Mouse (Mus musculus): ENCODE data around the gene Ranbp2. TPM values are rescaled to one million over a fixed set of nuclear protein-coding genes. Genes with fewer than 3 reads are reported as not detected.
"Not testable (repeated sequence)": the region's sequence is repeated elsewhere in the genome, so short reads cannot be mapped to it uniquely, and the experiment has no call there.

The Ranbp2 gene
- polyA plus RNA-seq, 1 experiment from 2014 or later, result 52.6 TPM

DNA sequence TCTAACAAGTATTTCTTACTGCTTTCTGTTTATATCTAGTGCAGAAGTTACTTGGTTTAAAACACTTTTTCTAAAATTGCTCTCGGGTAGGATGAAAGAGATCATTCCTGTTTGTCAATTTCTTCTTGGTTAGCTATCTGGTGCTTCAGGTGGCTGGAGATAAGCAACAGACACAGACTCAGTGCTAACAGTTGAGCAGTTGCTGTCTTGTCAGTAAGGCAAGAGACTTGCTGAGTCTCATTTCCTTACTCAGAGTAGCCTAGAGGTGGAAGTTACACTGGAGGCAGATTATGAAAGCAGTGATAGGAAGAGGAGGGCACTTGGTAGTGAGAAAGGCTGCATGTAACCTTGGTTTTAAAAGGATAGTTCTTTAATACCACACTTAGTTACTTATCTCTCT, 5.5 kb downstream of the Ranbp2 start:
- Histone ChIP-seq H3K27ac (no peak overlapping the region), H3K36me3 (ENCODE audit: inconsistent target) (peaks cover 40% of the 10 kb centered on the region), H3K79me2 (ENCODE audit: inconsistent target) (peaks cover 100% of the 10 kb centered on the region), H3K4me3 (ENCODE audit: inconsistent target) (no peak overlapping the region)
- 67% methylated on average over 1 of the region's 1 CpGs for WGBS (ENCODE audit: missing documents)

DNA sequence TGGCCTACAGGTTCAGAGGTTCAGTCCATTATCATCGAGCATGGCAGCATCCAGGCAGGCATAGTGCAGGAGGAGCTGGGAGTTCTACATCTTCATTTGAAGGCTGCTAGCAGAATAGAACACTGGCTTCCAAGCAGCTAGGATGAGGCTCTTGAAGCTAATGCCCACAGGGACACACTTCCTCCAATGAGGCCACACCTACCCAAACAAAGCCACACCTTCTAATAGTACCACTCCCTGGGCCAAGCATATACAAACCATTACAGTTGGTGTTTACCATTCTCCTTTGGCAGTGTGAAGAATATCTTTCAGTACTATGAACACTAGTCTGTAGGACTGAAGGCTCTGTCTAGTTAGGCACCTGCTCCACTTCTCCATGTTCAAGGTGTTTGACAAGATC, 13.2 kb downstream of the Ranbp2 start:
- H3K79me2 ChIP-seq (ENCODE audit: inconsistent target), result peaks cover 88% of the 10 kb centered on the region
- no peak overlapping the region for H3K4me3 ChIP-seq (ENCODE audit: inconsistent target)
- no peak overlapping the region for H3K27ac ChIP-seq
- WGBS (ENCODE audit: missing documents), result 90% methylated on average over 1 of the region's 1 CpGs
- H3K36me3 ChIP-seq (ENCODE audit: inconsistent target), result peaks cover 90% of the 10 kb centered on the region

DNA sequence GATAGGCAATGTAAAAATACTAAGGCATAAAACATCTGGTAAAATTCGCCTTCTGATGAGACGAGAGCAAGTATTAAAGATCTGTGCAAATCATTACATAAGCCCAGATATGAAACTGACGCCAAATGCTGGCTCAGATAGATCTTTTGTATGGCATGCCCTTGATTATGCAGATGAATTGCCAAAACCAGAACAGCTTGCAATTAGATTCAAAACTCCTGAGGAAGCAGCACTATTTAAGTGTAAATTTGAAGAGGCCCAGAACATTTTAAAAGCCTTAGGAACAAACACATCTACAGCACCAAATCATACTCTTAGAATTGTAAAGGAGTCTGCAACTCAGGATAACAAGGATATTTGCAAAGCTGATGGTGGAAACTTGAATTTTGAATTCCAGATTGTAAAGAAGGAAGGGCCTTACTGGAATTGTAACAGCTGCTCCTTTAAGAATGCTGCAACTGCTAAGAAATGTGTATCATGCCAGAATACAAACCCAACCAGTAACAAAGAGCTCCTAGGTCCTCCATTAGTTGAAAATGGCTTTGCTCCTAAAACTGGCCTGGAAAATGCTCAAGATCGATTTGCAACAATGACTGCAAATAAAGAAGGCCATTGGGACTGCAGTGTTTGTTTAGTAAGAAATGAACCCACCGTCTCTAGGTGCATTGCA, 30.5 kb downstream of the Ranbp2 start:
- Histone ChIP-seq H3K79me2 (ENCODE audit: inconsistent target) (peaks cover 32% of the 10 kb centered on the region; the same call in 1 of the 2 replicates), H3K36me3 (ENCODE audit: inconsistent target) (peaks cover 92% of the 10 kb centered on the region), H3K4me3 (ENCODE audit: inconsistent target) (no peak overlapping the region), H3K27ac (no peak overlapping the region)
- WGBS (ENCODE audit: missing documents), result 100% methylated on average over 5 of the region's 5 CpGs

DNA sequence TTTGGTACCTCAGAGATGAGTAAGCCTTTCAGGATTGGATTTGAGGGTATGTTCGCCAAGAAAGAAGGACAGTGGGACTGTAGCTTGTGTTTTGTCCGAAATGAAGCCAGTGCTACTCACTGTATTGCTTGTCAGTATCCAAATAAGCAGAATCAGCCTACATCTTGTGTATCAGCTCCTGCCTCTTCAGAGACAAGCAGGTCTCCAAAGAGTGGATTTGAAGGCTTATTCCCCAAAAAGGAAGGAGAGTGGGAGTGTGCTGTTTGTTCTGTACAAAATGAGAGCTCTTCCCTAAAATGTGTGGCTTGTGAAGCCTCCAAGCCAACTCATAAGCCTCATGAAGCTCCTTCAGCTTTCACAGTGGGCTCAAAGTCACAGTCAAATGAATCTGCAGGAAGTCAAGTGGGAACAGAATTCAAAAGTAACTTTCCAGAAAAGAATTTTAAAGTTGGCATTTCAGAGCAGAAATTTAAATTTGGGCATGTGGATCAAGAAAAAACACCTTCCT, 31.4 kb downstream of the Ranbp2 start:
- Histone ChIP-seq H3K36me3 (ENCODE audit: inconsistent target) (peaks cover 96% of the 10 kb centered on the region), H3K79me2 (ENCODE audit: inconsistent target) (peaks cover 23% of the 10 kb centered on the region; the same call in 1 of the 2 replicates), H3K27ac (no peak overlapping the region), H3K4me3 (ENCODE audit: inconsistent target) (no peak overlapping the region)
- WGBS (ENCODE audit: missing documents), result 94% methylated on average over 2 of the region's 2 CpGs

DNA sequence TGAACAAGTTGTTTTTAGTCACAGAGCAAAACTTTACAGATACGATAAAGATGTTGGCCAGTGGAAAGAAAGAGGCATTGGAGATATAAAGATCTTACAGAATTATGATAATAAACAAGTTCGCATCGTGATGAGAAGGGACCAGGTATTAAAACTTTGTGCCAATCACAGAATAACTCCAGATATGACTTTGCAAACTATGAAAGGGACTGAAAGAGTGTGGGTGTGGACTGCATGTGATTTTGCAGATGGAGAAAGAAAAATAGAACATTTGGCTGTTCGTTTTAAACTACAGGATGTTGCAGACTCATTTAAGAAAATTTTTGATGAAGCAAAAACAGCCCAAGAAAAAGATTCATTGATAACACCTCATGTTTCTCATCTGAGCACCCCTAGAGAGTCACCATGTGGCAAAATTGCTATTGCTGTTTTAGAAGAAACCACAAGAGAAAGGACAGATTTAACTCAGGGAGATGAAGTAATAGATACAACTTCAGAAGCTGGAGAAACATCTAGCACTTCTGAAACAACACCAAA, 33.3 kb downstream of the Ranbp2 start:
- H3K27ac ChIP-seq, result no peak overlapping the region
- H3K79me2 ChIP-seq (ENCODE audit: inconsistent target), result peaks cover 15% of the 10 kb centered on the region; the same call in 1 of the 2 replicates
- peaks cover 98% of the 10 kb centered on the region for H3K36me3 ChIP-seq (ENCODE audit: inconsistent target)
- 94% methylated on average over 4 of the region's 4 CpGs for WGBS (ENCODE audit: missing documents)
- H3K4me3 ChIP-seq (ENCODE audit: inconsistent target), result no peak overlapping the region

DNA sequence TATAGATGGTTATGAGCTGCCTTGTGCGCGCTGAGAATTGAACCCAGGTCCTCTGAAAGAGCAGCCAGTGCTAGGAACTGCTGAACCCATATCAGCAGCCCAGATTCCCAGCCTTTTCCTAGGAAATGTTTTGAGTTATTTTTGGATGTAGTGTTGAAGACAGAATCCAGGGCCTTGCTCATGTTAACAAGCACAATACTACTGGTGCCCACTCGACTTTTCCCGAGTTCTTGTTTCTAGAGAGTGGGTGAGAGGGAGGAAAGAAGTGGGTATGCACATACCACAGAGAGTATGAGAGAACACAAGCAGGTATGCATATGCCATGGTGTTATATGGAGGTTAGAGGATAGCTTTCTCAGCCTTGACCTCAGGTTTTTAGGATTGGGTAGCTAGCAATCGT, 44.3 kb downstream of the Ranbp2 start:
- Histone ChIP-seq H3K36me3 (ENCODE audit: inconsistent target) (peaks cover 78% of the 10 kb centered on the region), H3K79me2 (ENCODE audit: inconsistent target) (no peaks in the 10 kb centered on the region; the same call in 1 of the 2 replicates), H3K27ac (no peak overlapping the region), H3K4me3 (ENCODE audit: inconsistent target) (no peak overlapping the region)
- 95% methylated on average over 5 of the region's 5 CpGs for WGBS (ENCODE audit: missing documents)

DNA sequence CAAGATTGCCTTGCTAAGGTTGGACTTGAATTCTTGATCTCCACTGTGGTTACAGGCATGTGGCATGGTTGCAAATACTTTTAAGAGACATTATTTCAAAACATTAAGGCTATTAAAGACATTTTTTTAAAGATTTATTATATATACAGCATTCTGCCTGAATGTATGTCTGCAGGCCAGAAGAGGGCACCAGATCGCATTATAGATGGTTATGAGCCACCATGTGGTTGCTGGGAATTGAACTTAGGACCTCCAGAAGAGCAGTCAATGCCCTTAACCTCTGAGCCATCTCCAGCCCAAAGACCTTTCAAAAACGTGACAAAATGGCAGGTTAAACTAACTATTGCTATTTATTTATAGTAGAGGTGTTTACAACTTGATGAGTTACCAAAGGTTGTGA, 48.9 kb downstream of the Ranbp2 start:
- H3K27ac ChIP-seq, result no peak overlapping the region
- no peaks in the 10 kb centered on the region for H3K79me2 ChIP-seq (ENCODE audit: inconsistent target)
- no peak overlapping the region for H3K4me3 ChIP-seq (ENCODE audit: inconsistent target)
- WGBS (ENCODE audit: missing documents), result 95% methylated on average over 2 of the region's 2 CpGs
- peaks cover 45% of the 10 kb centered on the region for H3K36me3 ChIP-seq (ENCODE audit: inconsistent target)

DNA sequence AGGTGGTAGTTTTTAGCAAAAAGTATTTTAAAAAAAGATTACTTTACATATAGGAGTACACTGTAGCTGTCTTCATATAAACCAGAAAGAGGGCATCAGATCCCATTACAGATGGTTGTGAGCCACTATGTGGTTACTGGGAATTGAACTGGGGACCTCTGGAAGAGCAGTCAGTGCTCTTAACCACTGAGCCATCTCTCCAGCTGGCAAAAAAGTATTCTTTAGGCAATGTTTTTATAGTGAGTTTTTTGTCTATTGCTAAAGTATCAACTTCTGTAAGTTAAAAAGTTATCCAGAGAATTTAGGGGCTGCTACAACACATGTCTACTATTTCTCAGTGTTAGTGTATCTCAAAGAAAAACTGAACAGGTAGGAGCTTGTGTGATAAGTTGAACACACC, 50.0 kb downstream of the Ranbp2 start:
- Histone ChIP-seq H3K27ac (no peak overlapping the region), H3K4me3 (ENCODE audit: inconsistent target) (peak overlapping the region; percentile 62; the same call in 1 of the 2 replicates), H3K36me3 (ENCODE audit: inconsistent target) (peaks cover 34% of the 10 kb centered on the region)

DNA sequence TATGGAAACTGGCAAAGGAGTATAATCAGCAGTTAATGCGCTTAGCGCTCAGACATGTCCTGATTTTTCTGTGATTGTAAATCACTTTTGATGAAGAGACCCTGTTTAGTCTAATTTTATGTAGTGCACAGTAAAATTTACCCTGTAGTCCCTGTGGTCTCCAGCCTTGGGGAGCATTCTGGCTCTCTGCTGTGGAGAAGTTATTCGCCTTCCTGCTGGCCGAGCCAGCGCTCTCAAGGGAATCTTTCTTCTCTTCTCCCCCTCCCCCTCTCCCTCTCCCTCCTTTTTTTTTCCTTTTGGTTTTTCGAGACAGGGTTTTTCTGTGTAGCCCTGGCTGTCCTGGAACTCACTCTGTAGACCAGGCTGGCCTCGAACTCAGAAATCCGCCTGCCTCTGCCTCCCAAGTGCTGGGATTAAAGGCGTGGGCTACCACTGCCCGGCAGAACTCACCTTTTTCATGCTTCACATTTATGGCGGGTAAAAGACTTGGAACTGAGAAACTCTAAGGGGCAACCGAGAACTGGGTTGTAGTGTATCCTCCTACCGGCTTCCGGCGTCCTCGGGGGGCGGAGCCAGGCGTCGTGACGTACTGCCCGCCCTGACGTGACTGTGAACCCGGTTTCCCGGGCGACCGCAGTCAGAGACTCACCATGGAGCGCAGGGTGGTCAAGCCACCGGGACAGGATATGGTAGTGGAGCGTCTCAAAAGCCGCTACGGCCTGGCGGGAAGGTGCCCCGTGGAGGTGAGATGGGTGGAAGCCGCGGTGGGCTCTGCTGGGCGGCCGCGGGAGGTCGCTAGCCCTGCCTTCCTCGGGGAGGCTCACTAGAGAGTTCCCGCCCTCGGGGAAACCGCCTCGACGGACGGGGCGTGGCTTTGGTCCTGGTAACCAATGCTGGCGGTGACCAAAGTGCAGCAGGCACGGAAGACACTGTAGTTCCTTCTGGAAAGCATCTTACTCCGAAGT, 50.9 kb downstream of the Ranbp2 start, which contains the start of gene Ccdc138:
Gene Ccdc138 (plus strand): TSS at position 629 of the 965 bp plus-strand sequence.
- Histone ChIP-seq H3K4me3 (ENCODE audit: inconsistent target) (peak within 1 kb of the TSS; percentile 62), H3K79me2 (ENCODE audit: inconsistent target) (no peaks in the 10 kb centered on the region), H3K27ac (peak within 1 kb of the TSS; percentile 54), H3K36me3 (ENCODE audit: inconsistent target) (peaks cover 25% of the 10 kb centered on the region)
- WGBS (ENCODE audit: missing documents), result 3% methylated on average over 38 of the region's 50 CpGs

More for the DNA sequence above, 50.0 kb downstream of the Ranbp2 start:
- no peaks in the 10 kb centered on the region for H3K79me2 ChIP-seq (ENCODE audit: inconsistent target)

DNA sequence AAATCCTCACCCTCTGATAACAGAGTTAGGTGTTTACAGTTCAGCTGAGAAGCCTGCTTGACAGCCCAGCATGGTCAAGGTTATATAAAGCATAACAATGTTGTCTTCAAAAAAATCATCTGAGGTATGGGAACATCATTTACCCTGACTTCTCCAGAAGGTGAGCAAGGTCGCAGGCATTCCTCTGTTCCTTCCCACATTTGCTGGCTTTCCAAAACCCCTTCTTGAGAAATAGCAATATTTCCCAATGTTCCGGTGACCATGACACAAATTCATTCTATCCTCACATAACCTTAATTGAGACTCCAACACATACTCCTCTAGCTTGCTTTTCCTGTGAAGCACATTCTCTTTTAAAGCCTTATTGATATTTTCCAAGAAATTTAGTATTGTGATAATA, 51.8 kb downstream of the Ranbp2 start:
- H3K27ac ChIP-seq, result peak overlapping the region; percentile 54; the same call in 1 of the 2 replicates
- no peaks in the 10 kb centered on the region for H3K79me2 ChIP-seq (ENCODE audit: inconsistent target)
- H3K4me3 ChIP-seq (ENCODE audit: inconsistent target), result peak overlapping the region; percentile 62
- WGBS (ENCODE audit: missing documents), result 20% methylated on average over 2 of the region's 2 CpGs
- peaks cover 16% of the 10 kb centered on the region for H3K36me3 ChIP-seq (ENCODE audit: inconsistent target)

DNA sequence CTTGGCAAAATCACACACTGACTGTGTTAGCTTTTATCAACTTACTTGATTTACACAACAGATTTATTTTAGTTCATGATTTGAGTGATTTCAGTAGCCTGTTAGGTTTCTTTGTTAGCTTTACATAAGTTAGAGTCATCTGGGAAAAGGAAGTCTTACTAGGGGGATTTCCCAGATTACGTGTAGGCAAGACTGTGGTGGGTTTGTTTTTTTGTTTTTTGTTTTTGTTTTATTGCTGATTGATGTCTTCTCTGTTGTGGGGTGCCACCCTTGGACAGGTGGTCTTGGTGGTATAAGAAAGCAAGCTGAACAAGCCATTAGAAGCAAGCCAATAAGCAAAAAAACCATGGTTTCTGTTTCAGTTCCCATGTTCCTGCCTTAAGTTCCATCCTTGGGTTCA, 82.6 kb downstream of the Ranbp2 start:
- Histone ChIP-seq H3K36me3 (ENCODE audit: inconsistent target) (no peaks in the 10 kb centered on the region), H3K27ac (no peak overlapping the region), H3K4me3 (ENCODE audit: inconsistent target) (no peak overlapping the region), H3K79me2 (ENCODE audit: inconsistent target) (no peaks in the 10 kb centered on the region)
- WGBS (ENCODE audit: missing documents), result 87% methylated on average over 1 of the region's 1 CpGs

DNA sequence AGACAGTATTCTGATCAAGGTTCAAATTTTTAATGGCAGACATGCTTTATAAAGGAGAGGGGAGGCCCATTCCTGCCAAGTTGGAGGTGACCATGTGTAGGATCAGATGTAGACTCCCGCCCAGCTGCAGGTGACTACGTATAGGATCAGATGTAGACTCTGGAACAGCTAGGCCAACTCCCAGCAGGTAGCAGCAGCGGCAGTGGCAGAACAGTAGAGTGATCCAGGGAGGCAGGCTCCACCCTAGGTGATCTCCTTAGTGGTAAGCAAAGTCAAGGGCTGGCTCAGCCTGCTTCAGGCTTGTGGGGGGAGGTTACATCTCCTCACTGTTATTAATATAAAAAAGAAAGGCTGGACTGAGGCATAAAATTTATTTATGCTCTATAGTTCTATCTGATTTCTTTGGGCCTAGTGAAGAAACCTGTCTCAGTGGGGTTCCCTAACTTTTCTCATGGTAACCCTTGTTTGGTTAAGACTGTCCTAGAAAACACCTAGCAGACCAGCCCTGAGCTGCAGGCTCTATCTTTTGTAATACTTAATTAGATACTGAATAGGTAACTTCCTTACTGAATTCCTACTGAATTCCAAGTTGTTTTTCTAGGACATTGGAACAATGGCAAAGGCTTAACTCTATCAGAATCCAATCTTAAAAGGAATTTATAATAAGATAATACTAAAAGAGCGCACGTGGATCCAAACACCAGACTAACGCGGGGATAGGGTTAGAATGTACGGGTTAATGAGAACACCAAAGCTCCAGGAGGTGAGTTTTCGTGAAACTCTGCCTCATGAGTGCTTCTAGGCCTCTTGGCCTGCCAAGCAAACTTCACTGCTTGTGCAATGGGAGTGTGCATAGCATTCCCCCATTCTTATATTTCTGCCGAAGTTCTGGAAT, 84.4 kb downstream of the Ranbp2 start:
- no peak overlapping the region for H3K4me3 ChIP-seq (ENCODE audit: inconsistent target)
- 95% methylated on average over 10 of the region's 10 CpGs for WGBS (ENCODE audit: missing documents)
- no peak overlapping the region for H3K27ac ChIP-seq
- H3K36me3 ChIP-seq (ENCODE audit: inconsistent target), result no peaks in the 10 kb centered on the region
- H3K79me2 ChIP-seq (ENCODE audit: inconsistent target), result no peaks in the 10 kb centered on the region

DNA sequence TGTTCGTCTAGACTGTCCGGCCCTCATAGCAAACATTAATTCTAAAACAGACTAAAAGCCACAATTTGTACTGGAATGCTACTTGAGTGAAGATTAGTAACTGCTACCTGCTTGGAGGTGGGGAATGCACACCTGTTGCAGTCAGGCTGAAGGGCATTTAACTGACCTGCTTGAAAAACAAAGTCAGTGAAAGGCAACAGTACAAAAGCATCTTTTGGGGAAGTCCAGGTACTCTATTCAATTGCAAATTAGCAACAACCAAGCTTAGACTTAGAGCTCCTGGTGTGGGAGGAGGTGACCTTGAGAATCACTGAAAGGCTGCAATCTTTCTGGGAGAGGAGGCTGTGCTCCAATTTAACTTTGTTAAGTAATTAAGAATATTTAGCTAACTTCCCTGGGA, 85.5 kb downstream of the Ranbp2 start:
- 100% methylated on average over 2 of the region's 2 CpGs for WGBS (ENCODE audit: missing documents)
- no peak overlapping the region for H3K27ac ChIP-seq
- H3K36me3 ChIP-seq (ENCODE audit: inconsistent target), result no peaks in the 10 kb centered on the region
- no peaks in the 10 kb centered on the region for H3K79me2 ChIP-seq (ENCODE audit: inconsistent target)
- no peak overlapping the region for H3K4me3 ChIP-seq (ENCODE audit: inconsistent target)

DNA sequence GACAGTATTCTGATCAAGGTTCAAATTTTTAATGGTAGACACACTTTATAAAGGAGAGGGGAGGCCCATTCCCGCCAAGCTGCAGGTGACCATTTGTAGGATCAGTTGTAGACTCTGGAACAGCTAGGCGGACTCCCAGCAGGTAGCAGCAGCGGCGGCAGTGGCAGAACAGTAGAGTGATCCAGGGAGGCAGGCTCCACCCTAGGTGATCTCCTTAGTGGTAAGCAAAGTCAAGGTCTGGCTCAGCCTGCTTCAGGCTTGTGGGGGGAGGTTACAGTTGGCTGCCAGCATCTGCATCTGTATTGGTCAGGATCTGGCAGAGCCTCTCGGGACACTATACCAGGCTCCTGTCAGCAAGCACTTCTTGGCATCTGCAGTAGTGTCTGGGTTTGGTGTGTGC, 89.6 kb downstream of the Ranbp2 start:
- H3K27ac ChIP-seq; H3K36me3 ChIP-seq (ENCODE audit: inconsistent target); H3K79me2 ChIP-seq (ENCODE audit: inconsistent target); H3K4me3 ChIP-seq (ENCODE audit: inconsistent target): not testable (repeated sequence)
- WGBS (ENCODE audit: missing documents), result 92% methylated on average over 5 of the region's 5 CpGs

Data from macrophage (primary cell).